Mouse (Mus musculus) c-Kit-positive CD71-positive TER-119-negative erythroid progenitor cells, embryonic 14.5 days (primary cell): Measurements from ENCODE around the gene Gm20388.

Experiments used
- DNase-seq: peaks from one replicate; pipeline ENCODE4 v3.0.0-alpha.2; 2013; ENCODE audit warnings: low read depth

The Gm20388 gene

GRCm38 (mm10) chr8:120012927-120013326, 102.3 kb downstream of the Gm20388 start:
- peak; percentile 20 for DNase-seq

DNA sequence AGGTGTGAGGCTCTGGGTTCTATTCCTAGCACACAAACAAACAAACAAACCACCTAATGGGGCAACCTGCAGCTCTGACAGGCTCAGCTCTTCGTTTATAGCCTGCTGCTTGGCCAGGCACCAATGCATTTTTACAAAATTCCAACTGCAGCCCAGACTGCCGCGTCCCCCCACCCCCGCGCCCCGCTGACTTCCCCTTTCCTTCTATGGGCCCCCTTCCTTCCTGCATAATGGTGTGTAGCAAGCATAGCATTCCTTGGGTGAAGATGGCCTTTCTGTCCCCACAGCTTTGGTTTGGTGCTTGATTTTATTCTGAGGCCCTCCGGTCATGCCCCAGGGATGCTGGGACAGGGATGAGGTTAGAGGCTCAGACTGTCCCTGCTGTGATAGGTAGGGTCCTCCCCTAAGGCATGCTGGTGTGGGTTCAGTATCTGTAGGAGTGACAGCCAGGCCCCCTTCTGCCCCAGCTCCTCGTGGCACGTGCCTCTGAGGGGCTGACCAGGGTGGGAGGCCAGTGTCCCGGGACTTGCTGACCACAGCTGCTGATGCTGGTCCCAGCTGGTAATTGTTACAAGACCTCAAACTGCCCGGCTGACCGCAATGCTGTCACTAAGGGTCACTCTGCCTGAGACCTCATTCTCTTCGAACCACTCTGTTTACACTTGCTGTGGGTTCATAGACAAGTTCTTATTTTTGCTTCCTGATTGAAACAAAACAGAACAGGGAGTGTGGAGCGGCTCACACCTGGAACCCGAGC, 103.8 kb downstream of the Gm20388 start:
- DNase-seq = no peak

- DNase-seq = no peak
These were observed 105.3 kb downstream of the Gm20388 start for GRCm38 (mm10) chr8:120015916-120016315.

GRCm38 (mm10) chr8:120016424-120016823, 105.8 kb downstream of the Gm20388 start:
- no peak for DNase-seq

- no peak for DNase-seq
These were observed 106.7 kb downstream of the Gm20388 start for GRCm38 (mm10) chr8:120017349-120017748.

GRCm38 (mm10) chr8:120017786-120018185, 107.1 kb downstream of the Gm20388 start:
- DNase-seq = no peak

DNA sequence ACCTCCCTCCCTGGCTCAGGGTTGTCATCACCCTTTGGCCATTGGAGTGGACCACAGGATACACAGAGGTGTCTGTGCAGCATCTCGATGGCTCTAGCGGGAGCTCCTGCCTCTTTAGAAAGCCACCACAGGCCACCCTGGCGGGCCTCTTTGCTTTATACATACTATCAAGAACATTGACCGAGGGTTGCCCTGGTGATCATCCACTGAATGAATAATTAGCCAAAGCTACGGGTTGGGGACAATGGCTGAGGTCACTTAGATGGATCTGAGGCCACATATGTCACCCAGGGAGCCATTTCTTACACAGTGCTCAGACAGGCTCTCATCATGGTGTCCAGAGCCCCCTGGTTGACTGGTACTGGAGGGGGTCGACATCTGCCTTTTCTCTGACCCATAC, 107.7 kb downstream of the Gm20388 start:
- DNase-seq = no peak

GRCm38 (mm10) chr8:120019297-120019696, 108.7 kb downstream of the Gm20388 start:
- no peak for DNase-seq

DNA sequence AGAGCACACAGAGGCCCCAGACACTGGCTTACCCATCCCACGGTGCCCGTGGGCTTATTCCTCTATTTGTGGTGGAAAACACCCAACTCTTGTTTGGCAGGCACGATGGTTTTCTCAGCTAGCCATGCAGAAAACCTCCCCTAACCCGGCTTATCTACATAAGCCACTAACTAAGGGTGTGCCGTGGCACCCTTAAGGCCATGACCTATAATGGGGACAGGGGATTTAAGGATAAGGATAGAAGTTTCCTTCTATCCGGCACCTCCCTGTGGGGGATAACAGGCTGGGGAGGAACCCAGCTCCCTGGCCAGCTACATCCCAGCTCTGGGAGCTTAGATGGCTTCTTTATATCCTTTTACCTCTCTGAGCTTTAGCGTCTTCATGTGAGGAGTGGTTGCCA, 109.7 kb downstream of the Gm20388 start:
- DNase-seq = no peak

GRCm38 (mm10) chr8:120026199-120026598, 115.6 kb downstream of the Gm20388 start:
- DNase-seq = peak; percentile 8

- no peak for DNase-seq
These were observed 116.3 kb downstream of the Gm20388 start for GRCm38 (mm10) chr8:120026991-120027390.

- DNase-seq = no peak
These were observed 119.8 kb downstream of the Gm20388 start for GRCm38 (mm10) chr8:120030447-120030846.

DNA sequence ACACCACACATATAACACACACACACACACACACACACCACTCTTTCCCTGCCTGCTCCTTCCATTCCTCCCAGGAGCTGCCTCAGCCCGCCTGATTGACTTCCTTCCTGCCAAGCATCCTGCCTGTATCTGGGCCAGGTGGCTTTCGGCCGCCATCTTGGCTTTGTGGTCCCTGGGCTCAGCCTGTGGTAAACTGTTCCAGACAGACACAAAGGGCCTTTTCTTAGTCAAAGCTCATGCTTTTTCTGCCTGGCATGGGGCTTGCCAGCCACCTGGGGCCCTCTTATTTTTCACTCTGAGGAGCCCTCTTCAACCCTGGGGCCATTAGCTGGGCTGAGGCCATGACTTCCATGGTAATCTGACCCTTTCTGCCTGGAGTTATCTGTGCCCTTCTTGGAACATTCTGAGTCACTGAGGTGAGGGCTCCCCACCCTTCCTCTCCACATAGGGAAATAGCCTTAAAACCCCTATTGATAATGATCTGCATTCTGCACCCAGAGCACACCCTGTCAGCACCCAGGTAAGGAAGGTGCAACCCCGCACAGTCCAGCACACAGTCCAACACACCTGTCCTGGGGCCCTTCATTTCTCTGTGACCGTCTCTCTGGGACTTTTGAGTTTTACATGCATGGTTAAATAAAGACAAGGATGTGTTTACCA, 122.0 kb downstream of the Gm20388 start:
- DNase-seq = no peak

DNA sequence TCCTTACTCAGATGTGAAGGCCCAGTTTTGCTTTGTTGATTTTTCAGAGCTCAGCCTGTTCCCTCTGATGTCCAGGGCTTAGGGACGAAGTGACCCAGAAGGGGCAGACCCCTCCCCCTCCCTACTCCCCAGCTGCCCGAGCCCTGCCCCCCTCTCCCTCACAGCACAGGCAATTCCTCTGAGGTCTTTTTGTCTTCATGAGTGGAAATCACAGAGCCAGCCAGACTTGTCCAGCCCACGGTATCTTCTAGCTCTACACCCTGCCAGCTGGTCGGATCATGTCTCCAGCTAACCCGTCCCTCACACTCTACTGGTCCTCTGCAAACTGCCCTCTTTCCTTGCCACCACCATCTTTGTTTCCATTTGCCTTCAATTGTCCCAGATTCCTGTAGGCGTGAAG, 123.8 kb downstream of the Gm20388 start:
- no peak for DNase-seq

DNA sequence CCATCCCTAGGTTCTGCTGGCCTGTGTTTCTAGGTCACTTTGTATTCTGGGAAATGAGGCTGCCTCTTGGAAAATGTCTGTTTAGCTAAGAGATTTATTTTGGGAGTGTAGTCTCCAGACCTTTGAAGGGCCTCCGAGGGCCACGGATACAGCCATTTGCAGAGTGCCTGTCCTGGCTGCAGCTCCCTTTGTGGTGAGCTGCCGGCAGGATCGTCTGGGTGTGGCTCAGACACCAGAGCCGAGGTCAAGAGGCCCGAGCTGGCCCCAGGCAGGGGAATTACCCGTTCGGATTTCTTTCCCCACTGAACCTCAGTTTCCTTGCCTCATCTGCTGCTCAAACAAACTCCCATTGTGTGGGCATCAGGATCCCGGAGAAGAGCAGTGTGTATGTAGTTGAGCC, 125.5 kb downstream of the Gm20388 start:
- DNase-seq = no peak

DNA sequence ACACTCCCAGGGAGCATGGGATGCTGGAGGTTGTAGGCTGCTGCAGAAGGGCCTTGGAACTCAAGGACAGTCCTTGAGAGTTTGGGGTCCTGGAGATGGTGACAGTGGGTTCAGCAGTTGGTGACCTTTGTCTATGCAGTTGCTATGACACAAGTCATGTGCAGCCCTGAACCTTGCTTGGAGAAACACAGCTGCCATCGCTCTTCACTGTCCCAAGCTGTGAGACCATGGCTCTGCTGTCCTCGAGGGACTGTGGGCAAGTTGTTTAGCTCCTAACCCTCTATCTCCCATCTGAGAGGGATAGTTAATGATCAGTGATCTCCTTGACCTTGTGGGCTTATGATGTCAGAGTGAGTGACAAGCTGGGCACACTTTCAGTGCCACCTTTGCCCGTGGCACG, 125.9 kb downstream of the Gm20388 start:
- no peak for DNase-seq

GRCm38 (mm10) chr8:120037199-120037598, 126.6 kb downstream of the Gm20388 start:
- DNase-seq = no peak

GRCm38 (mm10) chr8:120037611-120038010, 127.0 kb downstream of the Gm20388 start:
- no peak for DNase-seq

GRCm38 (mm10) chr8:120038741-120039140, 128.1 kb downstream of the Gm20388 start:
- no peak for DNase-seq

DNA sequence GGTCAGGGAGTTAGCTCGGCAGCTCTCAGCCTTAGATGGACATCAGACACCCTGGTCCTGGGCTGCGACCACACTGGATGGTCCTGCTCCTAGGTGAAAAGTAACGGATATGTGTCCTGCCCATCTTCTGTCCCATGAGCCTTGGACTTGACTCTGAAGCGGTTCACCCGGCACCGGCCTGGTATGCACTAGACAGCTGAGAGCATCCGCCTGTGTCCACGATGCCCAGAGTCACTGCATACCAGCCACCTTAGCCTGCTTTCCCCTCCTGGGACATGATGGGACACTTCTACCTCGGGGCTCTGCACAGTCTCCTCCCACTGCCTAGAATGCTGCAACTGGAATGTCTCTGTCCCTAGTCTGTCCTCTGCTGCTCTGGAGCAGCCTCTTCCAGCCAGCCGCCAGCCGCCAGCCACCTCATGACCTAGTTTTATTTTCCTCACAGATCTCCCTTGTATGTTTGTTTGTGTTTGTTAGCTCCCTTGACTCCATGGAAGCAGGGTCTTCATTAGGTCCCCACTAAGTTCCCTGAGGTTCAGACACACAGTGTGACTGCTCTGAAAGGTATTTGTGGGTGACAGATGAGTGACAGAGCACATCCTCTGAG, 128.8 kb downstream of the Gm20388 start:
- no peak for DNase-seq

- no peak for DNase-seq
These were observed 130.2 kb downstream of the Gm20388 start for GRCm38 (mm10) chr8:120040861-120041260.

- no peak for DNase-seq
These were observed 132.1 kb downstream of the Gm20388 start for GRCm38 (mm10) chr8:120042542-120043312.
